Mouse (Mus musculus) kidney, embryonic 16.5 days (tissue): ENCODE measurements at regions not wholly inside any gene's neighbourhood (a gene's known extent, or its start where the extent isn't known, plus 50 kb on each side); places are given as distances from the start of the nearest gene placed in this dataset.

ENCODE experiments used
- ATAC-seq: fragments of 200-750 bp; cut with Nextera tagmentation; 2 replicates; pipeline ENCODE4 v1.8.0; 2017; ENCODE audit warnings: moderate TSS enrichment; ENCODE audit not compliant: low FRiP score, low TSS enrichment
- H3K27ac ChIP-seq: fragments of 300-500 bp; sonication (generic); 2 replicates; pipeline ENCODE4 v1.5.1; 2014; ENCODE audit warnings: low read length
- H3K27me3 ChIP-seq: fragments of 300-500 bp; sonication (generic); 2 replicates; pipeline ENCODE4 v1.6.1; 2014; ENCODE audit warnings: low read length, control low read depth, mixed read lengths; ENCODE audit not compliant: insufficient read depth
- H3K36me3 ChIP-seq: fragments of 300-500 bp; sonication (generic); 2 replicates; pipeline ENCODE4 v1.6.1; 2014; ENCODE audit warnings: low read length, control low read depth, mixed read lengths; ENCODE audit not compliant: insufficient read depth
- H3K4me1 ChIP-seq: fragments of 300-500 bp; sonication (generic); 2 replicates; pipeline ENCODE4 v1.6.1; 2014; ENCODE audit warnings: low read length, control low read depth, mixed read lengths; ENCODE audit not compliant: insufficient read depth
- H3K4me2 ChIP-seq: fragments of 300-500 bp; sonication (generic); replicated peaks from 2 replicates; pipeline ENCODE4 v1.6.1; 2014; ENCODE audit warnings: low read depth, low read length
- H3K4me3 ChIP-seq: fragments of 300-500 bp; sonication (generic); 2 replicates; pipeline ENCODE4 v1.5.1; 2014; ENCODE audit warnings: mild to moderate bottlenecking, low read length
- H3K9ac ChIP-seq: fragments of 300-500 bp; sonication (generic); replicated peaks from 2 replicates; pipeline ENCODE4 v1.6.1; 2014; ENCODE audit warnings: low read length
- H3K9me3 ChIP-seq: fragments of 300-500 bp; sonication (generic); 2 replicates; pipeline ENCODE4 v1.6.1; 2016; ENCODE audit warnings: low read length, control low read depth
- WGBS: fragments of 180-500 bp; shearing (Covaris S2); extraction: QIAGEN DNeasy Blood & Tissue Kit; methylation state at CpG from one replicate; pipeline ENCODE4 v1.1.7; 2014; 5-methylcytosine and 5-hydroxymethylcytosine counted together

DNA sequence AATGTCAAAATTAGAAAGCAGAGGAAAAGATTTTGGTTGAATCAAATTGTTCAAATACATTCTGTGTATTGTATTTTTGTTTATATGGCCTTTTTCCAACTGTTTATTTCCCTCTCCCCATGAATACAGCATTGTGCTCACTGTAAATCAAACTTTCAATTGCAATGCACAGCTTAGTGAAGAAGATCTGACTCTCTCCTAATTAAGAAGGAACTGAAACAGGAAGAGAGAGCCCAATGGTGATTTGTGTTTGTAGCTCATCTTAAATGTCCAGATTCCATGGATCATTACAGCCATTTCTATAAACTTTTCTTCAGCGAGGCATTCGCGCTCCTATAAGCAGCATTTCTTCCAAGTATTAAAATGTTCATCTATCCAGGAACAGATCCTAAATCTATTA lies 57.9 kb upstream of the Gprin3 start:
- H3K36me3 ChIP-seq = no peaks in the 10 kb centered on the region
- H3K4me2 ChIP-seq = no peak overlapping the region
- H3K9ac ChIP-seq = no peak overlapping the region
- no peak overlapping the region for H3K27ac ChIP-seq
- no peak overlapping the region for H3K4me3 ChIP-seq
- ATAC-seq = no peak
- 92% methylated on average over 3 of the region's 3 CpGs for WGBS
- no peaks in the 10 kb centered on the region for H3K9me3 ChIP-seq
- H3K4me1 ChIP-seq = no peaks in the 10 kb centered on the region
- H3K27me3 ChIP-seq = no peaks in the 10 kb centered on the region

DNA sequence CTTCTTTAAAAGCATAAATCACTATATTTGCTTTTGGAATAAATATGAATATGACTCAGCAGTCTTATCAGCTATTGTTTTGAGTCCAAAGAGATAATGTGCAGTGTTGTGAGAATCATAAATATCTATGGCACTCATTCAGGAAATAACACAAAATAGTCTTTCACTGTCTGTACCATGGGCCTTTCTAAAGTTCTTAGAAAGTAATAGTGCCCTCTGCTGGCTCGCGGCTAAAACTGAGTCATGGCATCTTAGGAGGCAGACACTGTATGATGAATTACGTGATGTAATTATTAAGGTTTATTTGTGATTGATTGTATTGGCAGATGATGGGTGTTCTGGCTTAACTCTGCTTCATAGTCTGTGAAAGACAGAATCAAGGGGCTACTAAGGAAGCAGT lies 57.5 kb upstream of the Gprin3 start:
- Histone ChIP-seq H3K4me1 (no peaks in the 10 kb centered on the region), H3K27me3 (no peaks in the 10 kb centered on the region), H3K9me3 (no peaks in the 10 kb centered on the region), H3K4me2 (no peak overlapping the region), H3K36me3 (no peaks in the 10 kb centered on the region), H3K27ac (no peak overlapping the region), H3K9ac (no peak overlapping the region), H3K4me3 (no peak overlapping the region)
- ATAC-seq = peak; percentile 69; the same call in 1 of the 2 replicates
- WGBS = 16% methylated on average over 3 of the region's 3 CpGs
